Mouse (Mus musculus) adipocyte (in vitro differentiated cells): ENCODE measurements around the gene Lmln.
A peak's percentile ranks its signal among the peaks of the same experiment; 100 is the strongest.
"Not testable (repeated sequence)": the region's sequence is repeated elsewhere in the genome, so short reads cannot be mapped to it uniquely, and the experiment has no call there.

Experiments used
- DNase-seq: peaks from one replicate; pipeline ENCODE4 v3.0.0-alpha.2; 2016; ENCODE audit warnings: low spot score

Lmln gene

GRCm38 (mm10) chr16:33062024-33062681 lies at the start of gene Lmln:
Lmln (plus strand) TSS chr16:33062521.
- peak; percentile 88 for DNase-seq

GRCm38 (mm10) chr16:33013801-33014200 lies 48.5 kb upstream of the Lmln start:
- no peak for DNase-seq

DNA sequence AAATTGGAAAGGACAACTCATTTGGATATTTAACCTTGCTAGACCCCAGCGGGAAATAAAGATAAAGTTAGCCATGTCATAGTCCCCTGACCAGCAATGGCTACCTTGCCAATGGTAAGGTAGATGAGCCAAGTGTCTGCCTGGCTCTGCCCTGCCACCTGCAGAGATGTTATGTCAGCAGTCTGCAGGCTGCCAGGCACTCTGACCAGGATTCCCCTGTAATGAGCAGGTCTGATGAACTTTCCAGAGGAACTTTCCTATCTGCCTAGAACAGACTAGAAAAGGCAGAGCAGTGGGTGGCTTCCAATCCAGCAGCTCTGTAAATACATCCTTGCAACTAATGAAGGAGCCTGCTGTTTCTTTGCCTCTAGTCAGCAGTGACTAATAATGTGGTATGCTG lies 47.4 kb upstream of the Lmln start:
- DNase-seq = no peak

DNA sequence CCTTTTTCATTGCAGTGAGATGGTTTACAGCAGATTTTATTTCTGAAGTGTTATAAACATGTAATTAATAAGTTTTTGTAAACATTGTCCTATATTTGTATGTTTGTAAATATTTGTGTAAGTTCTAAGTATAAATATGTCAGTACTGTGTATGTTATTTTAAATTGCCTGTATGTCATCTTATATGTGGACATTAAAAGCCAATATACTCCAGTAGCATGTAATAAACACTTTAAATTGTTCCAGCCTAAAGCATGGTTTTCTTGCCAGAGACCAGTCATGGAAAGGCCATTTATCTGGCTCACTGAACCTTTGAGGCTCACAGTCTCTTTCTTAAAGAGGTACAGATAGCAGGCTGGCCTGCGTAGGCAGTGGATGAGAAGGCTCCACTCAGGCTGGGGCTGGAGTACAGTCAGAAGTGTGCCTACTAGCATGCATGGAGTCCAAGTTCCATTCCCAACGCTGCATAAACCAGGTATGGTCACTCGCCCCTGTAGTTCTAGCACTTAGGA lies 46.9 kb upstream of the Lmln start:
- DNase-seq = no peak

- no peak for DNase-seq
Measured at GRCm38 (mm10) chr16:33015986-33016385, 46.3 kb upstream of the Lmln start.

GRCm38 (mm10) chr16:33017677-33018349 lies 44.5 kb upstream of the Lmln start:
- DNase-seq = peak; percentile 31

DNA sequence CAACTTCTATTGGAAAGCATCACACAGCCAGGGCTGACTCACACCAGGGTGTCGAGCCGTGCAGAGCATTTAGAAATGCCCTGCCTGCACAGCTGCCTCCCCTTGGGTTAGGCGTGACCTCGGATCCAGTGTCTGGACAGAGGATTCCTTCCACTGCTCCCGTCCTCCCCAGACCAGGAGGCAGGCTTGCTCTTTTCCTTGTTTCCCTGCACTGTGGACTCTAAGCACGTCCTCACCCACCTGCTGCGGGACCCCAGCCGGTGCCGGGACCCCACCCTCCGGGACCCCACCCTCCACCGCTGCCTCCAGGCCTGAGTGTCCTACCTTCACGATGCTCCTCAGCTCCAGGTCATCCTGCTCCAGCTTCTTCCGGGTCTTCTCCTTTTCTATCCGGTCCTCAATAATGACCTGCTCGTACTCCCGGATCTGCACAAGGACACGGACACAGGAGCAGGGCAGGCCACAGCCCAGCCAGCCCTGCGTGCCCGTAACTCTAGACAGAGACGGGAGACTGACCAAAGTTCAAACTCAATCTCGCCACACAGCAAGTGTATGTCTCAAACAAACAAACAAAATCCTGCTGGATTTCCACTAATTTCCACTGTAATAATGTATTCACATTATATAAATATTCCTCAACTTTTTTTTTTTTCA lies 43.1 kb upstream of the Lmln start:
- no peak for DNase-seq

- peak; percentile 67 for DNase-seq
Measured at GRCm38 (mm10) chr16:33021381-33021780, 40.9 kb upstream of the Lmln start.

DNA sequence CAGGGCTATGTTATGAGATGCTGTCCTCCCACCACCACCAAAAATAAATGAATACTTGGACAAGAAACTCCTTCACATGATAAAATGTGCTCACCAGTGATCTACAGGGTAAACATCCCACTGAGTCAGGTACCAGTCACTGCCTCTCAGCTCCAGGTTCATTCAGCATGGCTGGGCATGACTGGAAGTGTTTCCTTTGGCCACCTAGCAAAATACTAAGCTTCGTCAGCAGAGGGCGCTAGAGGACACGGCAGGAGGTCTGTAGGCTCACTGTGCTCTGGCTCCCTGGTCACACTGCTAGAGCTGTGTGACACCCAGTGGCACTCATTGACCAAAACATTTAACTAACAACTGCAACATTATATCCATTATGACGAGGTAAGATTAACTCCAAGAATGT lies 38.6 kb upstream of the Lmln start:
- peak; percentile 94 for DNase-seq

GRCm38 (mm10) chr16:33024456-33025104 lies 37.7 kb upstream of the Lmln start:
- no peak for DNase-seq

DNA sequence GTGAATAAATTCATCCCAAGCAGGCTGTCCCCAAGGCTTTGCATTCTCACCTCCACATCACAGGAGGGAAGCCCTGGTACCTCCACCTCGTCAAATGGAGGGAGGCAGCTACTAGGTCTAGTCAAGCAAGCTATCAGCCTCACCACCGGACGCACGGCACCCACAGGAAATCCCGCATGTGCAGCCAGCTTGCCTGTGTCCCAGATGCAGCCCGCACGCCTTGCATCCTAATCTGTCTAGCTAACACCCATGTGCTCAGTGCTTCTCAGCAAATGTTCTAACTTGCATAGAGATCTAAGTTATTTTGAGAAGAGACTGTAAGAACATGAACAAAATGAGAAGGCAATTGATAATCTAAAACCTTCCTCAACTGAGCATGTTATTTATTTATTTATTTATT lies 36.0 kb upstream of the Lmln start:
- DNase-seq = no peak

DNA sequence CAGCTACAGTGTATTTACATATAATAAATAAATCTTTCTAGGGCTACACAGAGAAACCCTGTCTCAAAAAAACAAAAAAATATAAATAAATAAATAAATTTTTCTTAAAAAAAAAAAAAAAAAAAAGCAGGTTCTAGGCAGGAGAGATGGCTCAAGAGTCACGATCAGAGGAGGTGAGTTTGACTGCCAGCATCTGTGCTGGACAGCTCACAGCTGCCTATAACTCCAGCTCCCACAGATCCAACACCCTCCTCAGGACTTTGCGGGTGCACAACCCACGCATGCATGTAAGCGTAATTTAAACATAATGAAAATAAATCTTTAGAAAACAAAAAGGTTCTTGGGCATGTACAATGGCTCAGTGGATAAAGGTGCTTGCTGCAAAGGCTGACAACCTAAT lies 26.3 kb upstream of the Lmln start:
- no peak for DNase-seq

DNA sequence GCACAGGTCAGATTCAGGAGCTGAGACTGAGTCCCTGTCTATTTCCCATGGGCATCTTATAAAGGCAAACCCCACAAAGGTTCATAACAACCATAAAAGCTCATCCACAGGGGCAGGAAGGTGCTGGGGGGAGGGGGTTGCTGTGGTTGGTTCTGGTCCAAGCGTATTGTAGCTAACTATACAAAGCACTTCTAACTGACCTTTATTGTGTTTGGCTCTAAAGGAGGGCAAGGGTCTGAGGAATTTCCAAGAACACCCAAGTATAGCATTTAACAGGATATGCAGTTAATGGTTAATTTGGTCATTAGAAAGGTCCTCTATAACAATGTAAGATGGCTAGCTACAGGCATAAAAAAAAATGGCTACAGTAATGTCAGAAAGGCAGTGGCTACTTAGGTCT lies 19.6 kb upstream of the Lmln start:
- DNase-seq = no peak

DNA sequence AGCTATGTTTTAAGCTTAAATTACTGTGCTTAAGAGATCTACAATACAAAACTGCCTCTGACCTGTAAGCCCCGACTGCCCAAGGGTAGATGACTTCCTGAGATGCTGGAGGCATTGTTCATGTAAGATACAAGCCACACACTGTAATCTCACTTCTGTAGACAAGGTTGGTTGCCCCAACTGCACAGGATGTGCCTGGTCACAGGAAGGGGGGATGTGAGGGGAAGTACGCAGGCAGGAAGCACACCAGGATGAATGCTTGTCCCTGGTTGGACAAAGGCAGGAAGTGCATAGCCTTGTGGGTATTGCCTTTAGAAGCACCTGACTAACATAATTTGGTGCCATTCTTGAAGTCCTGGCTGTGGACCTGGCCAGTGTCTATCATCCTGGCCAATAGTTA lies 19.1 kb upstream of the Lmln start:
- DNase-seq = no peak

GRCm38 (mm10) chr16:33048004-33048403 lies 14.3 kb upstream of the Lmln start:
- no peak for DNase-seq

DNA sequence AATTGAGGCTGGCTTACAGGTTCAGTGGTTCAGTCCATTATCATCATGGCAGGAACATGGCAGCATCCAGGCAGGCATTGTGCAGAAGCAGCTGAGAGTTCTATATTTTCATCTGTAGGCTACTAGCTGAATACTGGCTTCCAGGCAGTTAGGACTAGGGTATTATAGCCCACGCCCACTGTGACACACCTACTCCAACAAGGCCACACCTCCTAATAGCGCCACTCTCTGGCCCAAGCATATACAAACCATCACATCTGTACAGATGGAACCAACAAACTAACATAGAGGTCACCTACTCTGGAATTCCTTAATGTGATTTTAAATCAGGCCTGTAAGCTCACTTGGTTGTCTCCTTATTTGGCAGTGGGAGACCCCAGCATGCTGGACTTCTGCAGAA lies 13.6 kb upstream of the Lmln start:
- DNase-seq = no peak

DNA sequence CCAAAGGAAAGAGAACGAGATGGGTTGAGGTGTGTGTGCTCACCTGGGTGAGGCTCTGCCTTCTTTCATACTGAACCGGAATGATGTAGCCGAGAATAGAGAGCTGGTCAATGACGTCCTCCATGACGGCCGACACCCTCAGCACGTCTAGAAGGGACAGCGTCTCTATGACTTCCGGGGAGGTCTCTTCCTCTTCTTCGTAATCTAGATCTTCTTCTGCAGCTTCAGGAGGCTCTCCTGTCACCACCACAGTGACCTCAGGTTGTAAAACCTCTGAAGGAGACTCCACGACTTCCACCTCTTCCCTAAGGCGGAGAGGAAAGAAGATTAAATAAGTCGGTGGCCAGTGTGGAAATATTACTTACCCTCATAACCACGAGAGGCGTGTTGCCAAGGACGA lies 12.5 kb upstream of the Lmln start:
- no peak for DNase-seq

DNA sequence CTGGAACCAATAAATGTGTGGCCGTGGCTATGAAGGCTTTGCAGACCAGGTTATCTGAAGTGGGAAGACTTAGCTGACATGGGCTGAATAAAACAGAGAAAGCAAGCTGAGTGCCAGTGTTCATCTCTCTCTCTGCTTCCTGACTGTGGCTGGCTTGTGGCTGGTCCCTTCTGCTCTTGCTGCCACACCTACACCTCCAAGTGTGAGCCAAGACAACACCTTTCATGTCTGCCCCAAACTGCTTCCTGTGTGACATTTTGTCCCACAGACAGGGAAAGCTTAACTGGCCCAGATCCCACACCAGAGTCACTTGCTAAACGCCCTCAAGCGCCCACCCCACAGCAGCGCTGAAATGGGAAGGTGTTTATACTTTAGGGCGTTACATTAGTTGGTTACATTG lies 9.2 kb upstream of the Lmln start:
- DNase-seq = no peak

GRCm38 (mm10) chr16:33054927-33055326 lies 7.4 kb upstream of the Lmln start:
- DNase-seq = not testable (repeated sequence)

DNA sequence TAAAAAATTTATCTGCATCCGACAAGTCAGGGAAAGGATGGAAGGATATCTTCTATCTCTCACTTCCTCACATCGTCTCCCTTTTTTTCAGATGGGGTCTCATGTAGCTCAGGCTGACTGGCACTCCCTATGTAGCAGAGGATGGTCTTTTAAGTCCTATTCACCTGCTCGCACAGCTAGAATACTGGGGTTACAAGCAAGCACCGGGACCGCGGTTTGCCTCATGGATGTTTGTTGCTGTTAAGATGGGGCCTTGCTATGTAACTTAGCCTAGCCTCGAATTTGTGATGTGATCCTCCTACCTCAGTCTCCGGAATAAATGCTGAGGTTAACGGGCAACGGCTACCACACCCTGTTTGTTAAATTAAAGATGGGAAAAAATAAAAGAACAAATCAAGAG lies 6.7 kb upstream of the Lmln start:
- no peak for DNase-seq

- DNase-seq = peak; percentile 96
Measured at GRCm38 (mm10) chr16:33056095-33056785, 6.1 kb upstream of the Lmln start, which contains the start of the genes Iqcg and Rpl35a. Iqcg (minus strand) TSS chr16:33056218. Rpl35a (plus strand) TSS chr16:33056453.

- DNase-seq = peak; percentile 74
Measured at GRCm38 (mm10) chr16:33056786-33057185, 5.5 kb upstream of the Lmln start.
